Mouse (Mus musculus) forebrain, embryonic 16.5 days (tissue): ENCODE measurements around the gene Ric8b. TPM values are rescaled to one million over a fixed set of nuclear protein-coding genes. Genes with fewer than 3 reads are reported as not detected.
A peak's percentile ranks its signal among the peaks of the same experiment; 100 is the strongest.

ENCODE experiments used
- ATAC-seq: fragments of 200-750 bp; cut with Nextera tagmentation; 2 replicates; pipeline ENCODE4 v1.8.0; 2017; ENCODE audit warnings: mild to moderate bottlenecking, moderate library complexity
- H3K27ac ChIP-seq: fragments of 300-500 bp; sonication (generic); 2 replicates; pipeline ENCODE4 v1.5.1; 2014; ENCODE audit warnings: low read length, control low read depth
- H3K27me3 ChIP-seq: fragments of 300-500 bp; sonication (generic); replicated peaks from 2 replicates; pipeline ENCODE4 v1.6.1; 2014; ENCODE audit warnings: low read length; ENCODE audit not compliant: control insufficient read depth, insufficient read depth
- H3K36me3 ChIP-seq: fragments of 300-500 bp; sonication (generic); 2 replicates; pipeline ENCODE4 v1.6.1; 2014; ENCODE audit not compliant: control insufficient read depth, insufficient read depth
- H3K4me1 ChIP-seq: fragments of 300-500 bp; sonication (generic); replicated peaks from 2 replicates; pipeline ENCODE4 v1.6.1; 2014; ENCODE audit warnings: low read length; ENCODE audit not compliant: control insufficient read depth, insufficient read depth
- H3K4me2 ChIP-seq: fragments of 300-500 bp; sonication (generic); 2 replicates; pipeline ENCODE4 v1.6.1; 2014; ENCODE audit warnings: mild to moderate bottlenecking, low read length, control low read depth
- H3K4me3 ChIP-seq: fragments of 300-500 bp; sonication (generic); replicated peaks from 2 replicates; pipeline ENCODE4 v1.5.1; 2014; ENCODE audit warnings: mild to moderate bottlenecking, low read length, control low read depth
- H3K9ac ChIP-seq: fragments of 300-500 bp; sonication (generic); replicated peaks from 2 replicates; pipeline ENCODE4 v1.6.1; 2014; ENCODE audit warnings: low read depth, low read length, control low read depth
- H3K9me3 ChIP-seq: fragments of 300-500 bp; sonication (generic); 2 replicates; pipeline ENCODE4 v1.6.1; 2016; ENCODE audit warnings: low read length; ENCODE audit not compliant: control insufficient read depth
- WGBS: fragments of 180-500 bp; shearing (Covaris S2); extraction: QIAGEN DNeasy Blood & Tissue Kit; methylation state at CpG from one replicate; pipeline ENCODE4 v1.1.7; 2014; 5-methylcytosine and 5-hydroxymethylcytosine counted together
- polyA plus RNA-seq: library from polyadenylated mRNA; unstranded; fragments of >200 nt; fragmentation: Nextera tagmentation; extraction: Ambion mirVana; gene quantifications from 2 replicates; pipeline ENCODE4 v1.2.1, GENCODE M21; 2015

Ric8b gene
- polyA plus RNA-seq, 1 experiment from 2014 or later: 48.4 TPM

DNA sequence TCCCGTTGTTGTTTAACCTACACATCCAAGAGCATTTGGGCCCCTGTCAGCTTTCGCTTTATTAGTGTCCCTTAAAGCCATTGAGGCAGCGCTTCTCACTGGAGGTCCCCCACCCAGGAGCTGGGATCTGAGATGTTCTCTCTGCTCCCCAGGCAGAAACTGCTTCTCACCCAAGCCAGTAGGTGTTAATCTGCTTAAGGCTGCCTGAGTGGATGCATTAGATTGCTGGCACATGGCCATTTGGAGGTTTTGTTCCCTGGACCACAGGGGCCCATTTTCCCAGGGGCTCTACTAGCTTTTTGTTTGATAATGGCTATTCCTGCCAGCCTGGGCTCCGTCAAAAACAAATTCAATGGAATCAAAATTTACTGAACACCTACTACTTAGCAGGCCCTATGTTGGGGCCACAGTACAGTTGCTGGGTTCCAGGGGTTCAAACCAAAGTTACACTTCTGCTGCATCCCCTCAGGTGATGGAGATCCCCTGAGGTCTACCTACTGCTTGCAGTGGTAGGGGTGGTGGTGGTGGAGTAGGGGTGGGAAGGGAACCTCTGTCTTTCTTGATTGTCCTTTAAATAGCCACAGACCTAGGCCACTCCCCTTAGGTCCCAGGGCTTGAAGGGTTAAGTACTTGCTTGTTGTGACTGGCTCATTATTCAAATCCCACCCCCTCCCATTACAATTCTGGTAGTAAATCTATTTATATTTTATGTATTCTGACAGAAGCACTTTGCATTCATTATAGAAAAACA is 28.1 kb upstream of the Ric8b start:
- ATAC-seq: 0 out of 2 replicates have a peak, but pooled peaks have one; percentile 43
- Histone ChIP-seq H3K4me3 (no peak overlapping the region), H3K9ac (no peak overlapping the region), H3K27ac (no peak overlapping the region), H3K27me3 (no peaks in the 10 kb centered on the region), H3K4me2 (no peak overlapping the region), H3K9me3 (no peaks in the 10 kb centered on the region), H3K36me3 (no peaks in the 10 kb centered on the region), H3K4me1 (peaks cover 6% of the 10 kb centered on the region)
- 16% methylated on average over 4 of the region's 4 CpGs for WGBS

- no peak overlapping the region for H3K27ac ChIP-seq
- H3K9ac ChIP-seq: no peak overlapping the region
- no peaks in the 10 kb centered on the region for H3K36me3 ChIP-seq
- 91% methylated on average over 10 of the region's 10 CpGs for WGBS
- H3K4me3 ChIP-seq: no peak overlapping the region
- no peaks in the 10 kb centered on the region for H3K27me3 ChIP-seq
- 0 out of 2 replicates have a peak, but pooled peaks have one; percentile 40 for ATAC-seq
- no peak overlapping the region for H3K4me2 ChIP-seq
- no peaks in the 10 kb centered on the region for H3K9me3 ChIP-seq
- H3K4me1 ChIP-seq: no peaks in the 10 kb centered on the region
Observed at GRCm38 (mm10) chr10:84895810-84896358, 21.5 kb upstream of the Ric8b start.

DNA sequence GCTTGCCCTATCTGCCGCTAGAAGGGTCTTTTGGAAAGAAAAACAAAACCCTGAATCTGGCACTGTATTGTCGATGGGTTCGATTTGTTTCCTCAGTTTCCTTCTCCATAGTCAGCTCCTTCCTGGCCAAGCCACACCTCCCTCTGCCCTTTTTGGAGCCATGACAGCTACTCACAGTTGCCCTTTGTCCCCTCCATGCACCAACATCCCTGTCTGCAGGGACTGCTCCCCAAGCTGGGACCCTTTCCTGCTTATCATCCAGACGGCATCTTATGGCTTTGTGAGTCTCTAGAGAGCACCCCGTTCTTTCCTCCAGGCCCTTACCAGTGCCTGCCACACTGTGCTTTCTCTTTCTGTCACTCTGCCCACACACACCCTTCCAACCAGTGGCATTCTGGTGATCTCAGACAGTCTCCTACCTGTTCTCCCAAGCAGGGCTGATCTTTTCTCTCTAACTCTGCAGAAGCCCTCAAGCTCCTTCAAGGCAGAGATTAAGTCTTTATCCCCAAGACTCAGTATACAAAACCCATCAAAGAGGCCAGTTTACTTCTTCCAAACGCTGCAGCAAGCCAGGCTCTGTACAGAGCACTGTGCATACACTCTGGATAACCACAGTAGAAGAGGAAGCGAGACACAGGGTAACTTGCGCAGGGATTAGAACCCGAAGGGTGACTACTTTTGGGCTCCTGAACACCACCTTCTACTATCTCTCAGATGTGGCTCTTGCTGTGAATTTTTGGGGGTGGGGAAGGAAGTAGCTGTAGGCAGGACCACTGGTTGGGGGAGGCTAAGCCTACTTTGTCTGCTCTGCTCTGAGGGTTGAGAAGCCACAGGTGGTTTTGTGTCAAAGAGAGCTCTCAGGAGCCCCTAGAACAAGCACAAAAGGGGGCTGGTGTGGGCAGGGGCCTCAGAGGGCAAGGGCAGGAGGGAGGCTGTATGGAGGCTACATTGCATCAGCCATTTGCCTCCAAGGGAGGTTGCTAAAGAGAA is 20.2 kb upstream of the Ric8b start:
- no peaks in the 10 kb centered on the region for H3K36me3 ChIP-seq
- 68% methylated on average over 9 of the region's 9 CpGs for WGBS
- ATAC-seq: no peak

DNA sequence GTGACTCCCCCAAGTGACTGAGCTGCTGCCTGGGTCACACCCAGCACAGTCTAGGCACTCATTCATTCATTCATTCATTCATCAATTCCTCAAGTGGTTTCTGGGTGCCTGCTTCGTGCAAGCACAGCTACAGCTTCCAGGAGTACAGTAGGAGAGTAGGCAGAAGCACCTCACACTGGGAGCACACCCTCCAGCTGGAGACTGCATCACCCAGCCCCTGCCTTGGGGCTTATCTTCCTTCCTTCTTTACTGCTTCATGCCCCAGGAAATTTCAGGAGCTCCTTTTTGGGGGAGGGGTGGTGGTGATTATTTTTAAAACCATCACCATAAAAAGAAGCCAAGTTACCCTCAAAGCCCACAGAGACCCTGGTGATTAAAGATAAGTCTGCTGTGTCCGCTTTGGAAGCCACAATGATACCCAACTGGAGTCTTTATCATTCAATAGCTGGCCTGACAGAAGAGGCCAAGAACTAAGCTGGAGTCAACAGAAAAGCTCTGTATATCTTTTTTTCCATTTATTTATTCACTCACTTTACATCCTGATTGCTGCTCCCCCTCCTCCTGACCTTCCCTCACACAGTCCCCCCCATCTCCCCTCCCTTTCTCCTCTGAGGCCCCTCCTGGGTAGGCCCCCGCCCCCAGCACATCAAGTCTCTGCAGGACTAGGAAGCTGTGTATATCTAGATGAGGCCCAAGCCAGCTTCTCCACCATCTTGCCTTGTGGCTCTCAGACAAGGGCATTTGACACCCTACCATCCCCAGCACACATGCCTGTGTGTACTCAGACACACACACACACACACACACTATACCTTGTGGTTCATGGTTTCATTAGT is 19.1 kb upstream of the Ric8b start:
- no peak overlapping the region for H3K4me3 ChIP-seq
- no peak overlapping the region for H3K9ac ChIP-seq
- peaks cover 5% of the 10 kb centered on the region for H3K4me1 ChIP-seq
- H3K9me3 ChIP-seq: no peaks in the 10 kb centered on the region
- 72% methylated on average over 3 of the region's 3 CpGs for WGBS
- no peaks in the 10 kb centered on the region for H3K36me3 ChIP-seq
- no peak overlapping the region for H3K4me2 ChIP-seq
- H3K27me3 ChIP-seq: no peaks in the 10 kb centered on the region
- ATAC-seq: no peak
- H3K27ac ChIP-seq: no peak overlapping the region

More for the DNA sequence above, 20.2 kb upstream of the Ric8b start:
- Histone ChIP-seq H3K4me3 (no peak overlapping the region), H3K4me1 (no peaks in the 10 kb centered on the region), H3K27ac (no peak overlapping the region), H3K9ac (no peak overlapping the region), H3K9me3 (no peaks in the 10 kb centered on the region), H3K27me3 (no peaks in the 10 kb centered on the region), H3K4me2 (no peak overlapping the region)

DNA sequence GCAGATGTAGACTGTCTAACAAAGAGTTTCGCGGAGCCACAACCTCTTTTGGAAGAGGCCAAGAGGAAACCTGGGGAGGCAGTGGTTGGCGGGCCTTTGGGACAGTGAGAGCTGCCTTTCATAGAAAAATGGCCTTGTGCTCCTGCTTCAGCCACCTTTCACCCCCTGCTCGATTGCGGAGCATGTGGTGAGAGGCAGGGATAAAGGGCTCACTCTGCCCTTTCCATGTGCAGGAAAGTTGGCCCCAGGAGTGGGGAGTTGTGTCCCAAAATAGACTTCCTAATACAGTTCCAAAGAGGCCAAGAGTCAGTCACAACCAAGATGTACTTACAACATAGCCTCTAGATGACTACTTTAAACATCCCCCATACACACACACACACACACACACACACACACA is 15.7 kb upstream of the Ric8b start:
- WGBS: 72% methylated on average over 5 of the region's 5 CpGs
- ATAC-seq: no peak

DNA sequence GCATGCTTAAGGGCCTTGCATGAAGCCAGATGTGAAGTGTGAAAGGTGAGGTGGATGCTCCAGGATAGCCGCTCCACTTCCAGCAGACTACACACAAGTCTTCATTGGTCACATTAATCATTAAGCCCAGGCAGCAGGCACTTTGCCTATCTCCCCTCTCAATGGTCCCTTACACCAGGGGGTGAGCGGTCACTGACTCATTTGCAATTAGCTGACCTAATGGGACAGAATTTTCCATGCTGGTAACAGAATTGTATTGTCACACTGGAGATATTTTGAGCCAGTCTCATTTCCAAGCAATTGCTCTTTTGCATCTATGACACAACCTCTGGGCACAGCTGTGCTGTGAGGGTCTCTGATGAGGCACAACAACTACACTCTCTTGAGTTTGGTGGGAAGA is 15.2 kb upstream of the Ric8b start:
- H3K4me3 ChIP-seq: no peak overlapping the region
- no peak overlapping the region for H3K27ac ChIP-seq
- 87% methylated on average over 2 of the region's 2 CpGs for WGBS
- H3K4me2 ChIP-seq: no peak overlapping the region
- no peaks in the 10 kb centered on the region for H3K36me3 ChIP-seq
- H3K27me3 ChIP-seq: no peaks in the 10 kb centered on the region
- no peak overlapping the region for H3K9ac ChIP-seq
- H3K9me3 ChIP-seq: no peaks in the 10 kb centered on the region
- H3K4me1 ChIP-seq: peaks cover 13% of the 10 kb centered on the region
- ATAC-seq: no peak

More for the DNA sequence above, 15.7 kb upstream of the Ric8b start:
- no peak overlapping the region for H3K9ac ChIP-seq
- H3K4me1 ChIP-seq: peaks cover 13% of the 10 kb centered on the region
- no peaks in the 10 kb centered on the region for H3K36me3 ChIP-seq
- H3K4me2 ChIP-seq: no peak overlapping the region
- H3K27me3 ChIP-seq: no peaks in the 10 kb centered on the region
- H3K4me3 ChIP-seq: no peak overlapping the region
- no peak overlapping the region for H3K27ac ChIP-seq
- H3K9me3 ChIP-seq: no peaks in the 10 kb centered on the region

DNA sequence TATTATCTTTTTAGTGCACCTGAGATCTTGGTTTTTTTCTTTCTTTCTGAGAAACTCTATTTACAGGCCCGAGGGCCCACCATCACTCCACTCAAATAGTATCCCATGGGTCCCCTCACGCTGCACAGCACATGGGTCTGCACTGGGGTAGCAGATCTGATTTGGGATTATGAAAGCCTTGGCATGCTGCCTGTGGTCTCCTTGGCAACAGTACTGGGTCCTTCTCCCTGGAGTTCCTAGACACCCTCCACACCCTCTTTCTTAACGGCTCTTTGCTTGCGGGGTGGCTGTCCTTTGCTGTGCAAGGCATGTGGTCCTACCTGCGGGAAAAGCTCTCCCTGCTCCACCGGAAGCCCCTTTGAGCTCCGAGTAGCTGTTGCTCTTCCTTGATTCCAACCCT is 14.1 kb upstream of the Ric8b start:
- Histone ChIP-seq H3K4me3 (no peak overlapping the region), H3K4me2 (peak overlapping the region; percentile 6), H3K4me1 (peaks cover 14% of the 10 kb centered on the region), H3K9me3 (no peaks in the 10 kb centered on the region), H3K27me3 (no peaks in the 10 kb centered on the region), H3K9ac (no peak overlapping the region), H3K27ac (0 out of 2 replicates have a peak overlapping the region, but pooled peaks have one; percentile 1), H3K36me3 (no peaks in the 10 kb centered on the region)
- WGBS: 35% methylated on average over 7 of the region's 7 CpGs
- peak; percentile 51 for ATAC-seq

DNA sequence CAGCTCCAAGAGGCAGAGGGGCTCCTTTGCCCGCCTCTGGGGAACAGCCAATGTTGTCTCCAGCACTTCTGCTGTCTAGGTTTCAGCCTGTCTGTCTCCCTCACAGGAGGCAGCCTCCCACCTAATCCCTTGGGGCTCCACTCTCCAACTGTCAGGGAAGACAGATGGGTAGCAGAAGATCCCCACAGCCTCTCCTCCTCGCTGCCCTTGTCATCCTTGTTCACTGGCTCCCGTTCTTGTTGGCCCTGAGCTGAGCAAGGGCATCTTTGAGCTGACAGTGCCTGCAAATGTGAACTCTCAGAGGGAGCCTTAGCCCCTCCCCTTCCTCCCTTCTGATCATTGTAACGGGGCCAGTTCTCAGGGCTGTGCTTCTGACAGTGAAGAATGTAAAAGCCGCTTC is 13.7 kb upstream of the Ric8b start:
- H3K4me1 ChIP-seq: peaks cover 15% of the 10 kb centered on the region
- ATAC-seq: peak; percentile 56
- no peaks in the 10 kb centered on the region for H3K36me3 ChIP-seq
- H3K4me3 ChIP-seq: no peak overlapping the region
- no peaks in the 10 kb centered on the region for H3K9me3 ChIP-seq
- H3K27me3 ChIP-seq: no peaks in the 10 kb centered on the region
- H3K9ac ChIP-seq: peak overlapping the region; percentile 1; the same call in 1 of the 2 replicates
- H3K4me2 ChIP-seq: peak overlapping the region; percentile 6
- peak overlapping the region; percentile 46; the same call in 1 of the 2 replicates for H3K27ac ChIP-seq
- 8% methylated on average over 5 of the region's 5 CpGs for WGBS
